Mouse (Mus musculus) kidney, adult 18-20 months (tissue): Measurements from ENCODE around the gene Prkag2.
A peak's percentile ranks its signal among the peaks of the same experiment; 100 is the strongest.

Source experiments
- DNase-seq: peaks from one replicate; pipeline ENCODE4 v3.0.0; 2021

Gene Prkag2

GRCm38 (mm10) chr5:24993190-24993589, 107.3 kb downstream of the Prkag2 start:
- DNase-seq, result no peak

GRCm38 (mm10) chr5:24991575-24991974, 108.9 kb downstream of the Prkag2 start:
- DNase-seq, result no peak

- DNase-seq, result no peak
Measured at GRCm38 (mm10) chr5:24990460-24990859, 110.0 kb downstream of the Prkag2 start.

- no peak for DNase-seq
Measured at GRCm38 (mm10) chr5:24989683-24990082, 110.8 kb downstream of the Prkag2 start.

- DNase-seq, result no peak
Measured at GRCm38 (mm10) chr5:24986956-24987355, 113.5 kb downstream of the Prkag2 start.

GRCm38 (mm10) chr5:24986204-24986940, 114.1 kb downstream of the Prkag2 start:
- no peak for DNase-seq

- DNase-seq, result no peak
Measured at GRCm38 (mm10) chr5:24985434-24986176, 114.8 kb downstream of the Prkag2 start.

GRCm38 (mm10) chr5:24984157-24984556, 116.3 kb downstream of the Prkag2 start:
- DNase-seq, result no peak

- peak; percentile 52 for DNase-seq
Measured at GRCm38 (mm10) chr5:24983539-24983938, 116.9 kb downstream of the Prkag2 start.

- no peak for DNase-seq
Measured at GRCm38 (mm10) chr5:24982258-24982657, 118.2 kb downstream of the Prkag2 start.

GRCm38 (mm10) chr5:24981765-24982164, 118.7 kb downstream of the Prkag2 start:
- no peak for DNase-seq

- DNase-seq, result no peak
Measured at GRCm38 (mm10) chr5:24979968-24980345, 120.5 kb downstream of the Prkag2 start.

- no peak for DNase-seq
Measured at GRCm38 (mm10) chr5:24979312-24979967, 121.0 kb downstream of the Prkag2 start.

GRCm38 (mm10) chr5:24976907-24977306, 123.5 kb downstream of the Prkag2 start:
- no peak for DNase-seq

GRCm38 (mm10) chr5:24976236-24976635, 124.2 kb downstream of the Prkag2 start:
- DNase-seq, result peak; percentile 57

- DNase-seq, result no peak
Measured at GRCm38 (mm10) chr5:24975100-24975499, 125.3 kb downstream of the Prkag2 start.

GRCm38 (mm10) chr5:24973672-24974225, 126.7 kb downstream of the Prkag2 start:
- DNase-seq, result no peak

GRCm38 (mm10) chr5:24973228-24973627, 127.2 kb downstream of the Prkag2 start:
- DNase-seq, result no peak

GRCm38 (mm10) chr5:24970552-24971275, 129.7 kb downstream of the Prkag2 start:
- DNase-seq, result no peak

- no peak for DNase-seq
Measured at GRCm38 (mm10) chr5:24969241-24969880, 131.1 kb downstream of the Prkag2 start.

- DNase-seq, result no peak
Measured at GRCm38 (mm10) chr5:24968792-24969191, 131.7 kb downstream of the Prkag2 start.

- no peak for DNase-seq
Measured at GRCm38 (mm10) chr5:24967898-24968535, 132.4 kb downstream of the Prkag2 start.
